Mouse (Mus musculus) testis, postnatal 10 days (tissue): Measurements from ENCODE around the gene Atoh1.

ENCODE experiments used
- DNase-seq: peaks from one replicate; pipeline ENCODE4 v3.0.0; 2021; ENCODE audit warnings: low spot score

The Atoh1 gene

DNA sequence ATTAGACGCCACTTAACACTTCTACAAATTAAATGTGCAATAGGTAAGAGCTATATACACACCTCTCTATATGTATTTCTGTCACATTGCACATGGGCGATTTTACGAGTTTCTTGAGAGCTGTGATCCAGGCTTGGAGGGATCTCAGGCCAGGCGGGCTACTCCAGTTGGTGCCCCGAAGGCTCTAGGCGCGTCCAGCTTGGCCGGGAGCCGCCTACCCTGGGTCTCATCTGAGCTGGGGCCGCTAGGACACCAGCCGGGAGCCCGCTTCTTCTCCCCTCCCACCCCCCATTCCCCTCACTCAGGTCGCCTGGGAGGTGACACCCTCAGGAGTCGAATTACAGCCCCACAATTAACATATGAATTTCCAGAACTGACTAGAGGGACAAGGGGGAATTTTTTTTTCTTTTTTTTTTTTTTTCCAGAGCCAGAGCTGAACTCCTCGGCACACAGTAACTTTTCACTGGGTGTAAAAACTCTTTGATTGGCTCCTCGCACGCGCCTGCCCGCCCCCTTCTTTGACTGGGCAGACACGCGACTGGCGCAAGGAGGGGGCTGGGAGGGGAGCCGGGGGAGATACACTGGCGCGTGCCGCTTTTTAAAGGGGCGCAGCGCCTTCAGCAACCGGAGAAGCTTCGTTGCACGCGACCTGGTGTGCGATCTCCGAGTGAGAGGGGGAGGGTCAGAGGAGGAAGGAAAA is at the start of gene Atoh1:
Gene Atoh1, plus strand, starts transcription at position 627 of the 700 bp plus-strand sequence.
- DNase-seq = peak; percentile 52

DNA sequence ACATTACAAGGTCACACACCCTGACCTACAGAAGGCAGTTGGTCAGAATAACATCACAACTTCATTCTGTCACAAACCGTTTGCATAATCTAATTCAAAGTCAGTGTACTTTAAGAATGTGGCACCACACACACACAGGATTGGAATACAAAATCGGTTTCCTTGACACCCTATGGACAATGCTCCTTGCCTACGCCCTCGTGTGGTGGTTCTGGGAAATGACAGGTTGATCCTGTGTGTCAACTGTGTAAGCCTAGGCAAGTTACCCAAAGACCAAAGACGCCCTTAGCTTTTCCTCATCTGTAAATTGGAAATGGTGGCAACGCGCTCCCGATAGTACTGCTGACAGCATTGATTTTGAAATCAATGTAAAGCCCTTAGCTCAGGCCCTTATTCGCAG is 45.0 kb upstream of the Atoh1 start:
- DNase-seq = peak; percentile 61

DNA sequence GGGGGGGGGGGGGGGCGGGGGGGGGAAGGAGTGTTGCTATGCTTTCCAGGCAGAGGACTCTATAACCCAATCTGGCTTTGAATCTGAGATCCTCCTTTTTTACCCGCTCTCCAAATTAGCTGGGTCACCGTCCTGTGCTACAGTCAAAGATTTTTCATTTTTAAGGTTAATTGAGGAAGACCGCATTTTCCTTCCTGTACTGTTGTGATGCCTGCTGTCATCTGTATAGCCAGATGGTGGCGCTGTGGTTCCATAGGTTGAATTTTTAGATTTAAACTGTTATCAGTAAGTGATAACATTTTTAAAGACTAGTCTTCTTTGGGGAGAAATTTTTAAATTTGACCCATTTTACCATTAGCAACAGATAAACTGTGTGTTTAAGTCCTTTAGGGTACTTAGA is 44.0 kb upstream of the Atoh1 start:
- DNase-seq = peak; percentile 60

DNA sequence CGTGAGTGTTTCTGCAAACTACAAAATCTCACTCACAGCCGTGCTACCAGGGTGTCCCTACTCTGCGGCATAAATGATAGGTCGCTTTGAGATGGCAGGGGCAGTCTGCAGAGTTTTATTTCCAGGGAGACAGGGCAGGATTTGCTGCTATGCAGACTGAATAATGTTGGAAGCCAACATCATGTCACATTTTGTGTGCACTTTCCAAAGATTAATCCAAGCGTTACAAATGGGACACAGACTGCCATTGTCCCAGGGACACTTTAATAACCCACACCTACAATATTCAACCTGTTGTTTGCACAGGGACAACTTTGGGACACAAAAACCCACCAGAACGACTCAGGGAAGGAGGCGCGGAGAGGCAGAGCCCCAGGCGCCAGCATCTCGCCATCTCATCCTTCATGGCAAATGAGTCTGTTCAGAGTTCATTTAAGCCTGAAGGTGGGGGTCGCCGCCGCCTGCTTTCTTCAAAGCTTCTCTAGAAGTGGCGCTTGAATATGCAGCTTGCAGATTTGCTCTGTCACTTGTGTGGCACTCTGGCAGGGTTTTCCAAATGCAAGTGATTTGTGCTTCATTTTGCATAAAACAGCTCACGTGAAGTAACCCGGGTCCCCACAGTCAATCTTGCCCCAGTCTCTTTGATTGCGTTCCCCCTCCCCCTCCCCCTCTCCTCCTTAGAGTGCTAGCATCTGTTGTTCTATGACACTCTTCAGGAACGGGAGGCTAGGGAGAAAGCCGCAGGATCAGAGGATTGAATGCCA is 40.6 kb upstream of the Atoh1 start:
- no peak for DNase-seq

DNA sequence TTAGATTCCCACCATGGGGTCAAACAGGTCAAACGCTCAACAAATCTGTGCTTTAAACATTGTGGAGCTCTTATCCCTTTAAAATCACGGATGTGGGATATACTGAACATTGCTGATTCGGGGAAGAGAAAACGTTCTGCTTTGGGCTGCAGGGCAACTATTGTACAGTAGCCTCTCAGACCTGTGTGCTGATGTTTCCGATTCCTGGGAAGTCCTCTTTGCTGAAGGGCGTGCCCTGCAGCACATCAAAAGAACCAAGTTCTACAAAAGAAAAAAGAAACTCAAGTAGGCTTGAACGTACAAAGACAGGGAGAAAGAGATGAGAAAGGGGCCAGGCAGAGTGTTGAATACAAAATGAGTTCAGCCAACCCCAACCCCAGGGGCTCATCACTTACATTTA is 34.2 kb upstream of the Atoh1 start:
- DNase-seq = no peak

DNA sequence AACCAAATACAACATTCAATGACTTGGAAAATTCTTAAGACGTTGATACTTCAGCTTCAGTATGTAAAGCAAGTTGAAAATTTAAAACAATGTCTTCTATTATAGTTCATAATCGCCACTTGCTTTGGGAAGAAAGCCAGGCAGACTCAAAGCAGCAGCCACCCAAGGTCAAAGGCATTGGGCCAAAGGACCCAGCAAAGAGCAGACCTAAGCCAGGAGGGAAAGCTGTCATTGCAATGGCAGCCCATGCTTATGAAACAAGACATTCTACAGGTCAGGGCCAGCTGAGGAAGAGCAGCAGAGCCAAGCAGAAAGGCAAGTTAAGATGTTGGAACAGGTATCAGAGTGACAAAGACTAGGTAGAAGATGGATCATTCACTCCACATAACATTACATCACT is 25.3 kb upstream of the Atoh1 start:
- DNase-seq = peak; percentile 44

DNA sequence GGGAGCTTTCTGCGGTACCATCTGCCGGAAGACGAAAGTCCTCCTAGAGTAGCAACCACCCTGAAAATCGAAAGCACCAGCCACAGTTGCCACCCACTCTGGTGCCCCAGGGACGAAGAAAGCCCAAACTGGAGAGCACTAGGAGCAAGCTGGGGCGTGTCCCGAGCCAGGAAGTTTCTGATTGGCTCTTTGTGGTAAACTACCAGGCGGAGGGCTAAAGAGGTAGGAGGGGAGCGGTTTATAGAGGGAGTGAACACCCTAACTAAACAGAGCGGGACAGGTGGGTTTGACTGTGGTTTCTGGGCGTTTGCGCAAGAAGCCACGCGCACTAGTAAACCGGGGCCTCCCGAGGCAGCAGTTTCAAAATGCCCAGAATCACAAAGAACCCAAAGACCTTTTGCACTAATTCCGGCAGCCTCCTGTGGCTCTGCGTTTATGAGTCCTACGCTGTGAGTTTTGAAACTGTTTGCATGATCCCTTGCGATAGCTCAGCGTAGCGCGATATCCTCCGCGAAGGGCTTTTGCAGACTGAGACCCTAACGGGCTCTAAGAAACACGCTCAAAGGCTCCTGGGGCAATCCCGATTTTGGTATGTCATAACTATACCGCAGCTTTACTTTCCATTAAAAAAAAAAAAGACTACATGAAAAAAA is 1.0 kb upstream of the Atoh1 start:
- DNase-seq = no peak

DNA sequence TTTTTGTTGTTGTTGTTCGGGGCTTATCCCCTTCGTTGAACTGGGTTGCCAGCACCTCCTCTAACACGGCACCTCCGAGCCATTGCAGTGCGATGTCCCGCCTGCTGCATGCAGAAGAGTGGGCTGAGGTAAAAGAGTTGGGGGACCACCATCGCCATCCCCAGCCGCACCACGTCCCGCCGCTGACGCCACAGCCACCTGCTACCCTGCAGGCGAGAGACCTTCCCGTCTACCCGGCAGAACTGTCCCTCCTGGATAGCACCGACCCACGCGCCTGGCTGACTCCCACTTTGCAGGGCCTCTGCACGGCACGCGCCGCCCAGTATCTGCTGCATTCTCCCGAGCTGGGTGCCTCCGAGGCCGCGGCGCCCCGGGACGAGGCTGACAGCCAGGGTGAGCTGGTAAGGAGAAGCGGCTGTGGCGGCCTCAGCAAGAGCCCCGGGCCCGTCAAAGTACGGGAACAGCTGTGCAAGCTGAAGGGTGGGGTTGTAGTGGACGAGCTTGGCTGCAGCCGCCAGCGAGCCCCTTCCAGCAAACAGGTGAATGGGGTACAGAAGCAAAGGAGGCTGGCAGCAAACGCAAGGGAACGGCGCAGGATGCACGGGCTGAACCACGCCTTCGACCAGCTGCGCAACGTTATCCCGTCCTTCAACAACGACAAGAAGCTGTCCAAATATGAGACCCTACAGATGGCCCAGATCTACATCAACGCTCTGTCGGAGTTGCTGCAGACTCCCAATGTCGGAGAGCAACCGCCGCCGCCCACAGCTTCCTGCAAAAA is 496 bp downstream of the Atoh1 start:
- DNase-seq = peak; percentile 58

DNA sequence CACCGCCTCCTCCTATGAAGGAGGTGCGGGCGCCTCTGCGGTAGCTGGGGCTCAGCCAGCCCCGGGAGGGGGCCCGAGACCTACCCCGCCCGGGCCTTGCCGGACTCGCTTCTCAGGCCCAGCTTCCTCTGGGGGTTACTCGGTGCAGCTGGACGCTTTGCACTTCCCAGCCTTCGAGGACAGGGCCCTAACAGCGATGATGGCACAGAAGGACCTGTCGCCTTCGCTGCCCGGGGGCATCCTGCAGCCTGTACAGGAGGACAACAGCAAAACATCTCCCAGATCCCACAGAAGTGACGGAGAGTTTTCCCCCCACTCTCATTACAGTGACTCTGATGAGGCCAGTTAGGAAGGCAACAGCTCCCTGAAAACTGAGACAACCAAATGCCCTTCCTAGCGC is 1.1 kb downstream of the Atoh1 start:
- DNase-seq = no peak

DNA sequence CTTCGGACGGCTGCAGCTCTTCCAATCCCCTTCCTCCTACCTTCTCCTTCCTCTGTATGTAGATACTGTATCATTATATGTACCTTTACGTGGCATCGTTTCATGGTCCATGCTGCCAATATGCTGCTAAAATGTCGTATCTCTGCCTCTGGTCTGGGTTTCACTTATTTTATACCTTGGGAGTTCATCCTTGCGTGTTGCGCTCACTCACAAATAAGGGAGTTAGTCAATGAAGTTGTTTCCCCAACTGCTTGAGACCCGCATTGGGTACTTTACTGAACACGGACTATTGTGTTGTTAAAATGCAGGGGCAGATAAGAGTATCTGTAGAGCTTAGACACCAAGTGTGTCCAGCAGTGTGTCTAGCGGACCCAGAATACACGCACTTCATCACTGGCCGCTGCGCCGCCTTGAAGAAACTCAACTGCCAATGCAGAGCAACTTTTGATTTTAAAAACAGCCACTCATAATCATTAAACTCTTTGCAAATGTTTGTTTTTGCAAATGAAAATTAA is 1.6 kb downstream of the Atoh1 start:
- DNase-seq = no peak

DNA sequence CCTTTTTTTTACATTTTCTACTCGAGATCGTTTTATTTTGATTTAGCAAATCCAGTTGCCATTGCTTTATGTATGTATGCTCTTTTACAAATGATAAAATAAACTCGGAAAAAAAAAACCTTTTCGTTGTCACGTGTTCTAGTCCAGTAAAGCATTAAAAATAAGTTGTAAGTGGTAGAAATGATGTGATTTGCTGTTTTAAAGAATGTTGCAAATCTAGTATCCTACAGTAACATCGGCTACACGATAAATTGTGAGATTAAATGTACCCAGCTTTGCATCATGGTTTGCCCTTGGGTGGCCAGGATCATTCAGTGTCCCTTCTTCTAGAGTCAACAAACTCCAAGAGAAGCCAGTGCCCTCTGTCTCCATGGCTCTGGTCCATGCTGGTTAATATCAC is 2.2 kb downstream of the Atoh1 start:
- no peak for DNase-seq

DNA sequence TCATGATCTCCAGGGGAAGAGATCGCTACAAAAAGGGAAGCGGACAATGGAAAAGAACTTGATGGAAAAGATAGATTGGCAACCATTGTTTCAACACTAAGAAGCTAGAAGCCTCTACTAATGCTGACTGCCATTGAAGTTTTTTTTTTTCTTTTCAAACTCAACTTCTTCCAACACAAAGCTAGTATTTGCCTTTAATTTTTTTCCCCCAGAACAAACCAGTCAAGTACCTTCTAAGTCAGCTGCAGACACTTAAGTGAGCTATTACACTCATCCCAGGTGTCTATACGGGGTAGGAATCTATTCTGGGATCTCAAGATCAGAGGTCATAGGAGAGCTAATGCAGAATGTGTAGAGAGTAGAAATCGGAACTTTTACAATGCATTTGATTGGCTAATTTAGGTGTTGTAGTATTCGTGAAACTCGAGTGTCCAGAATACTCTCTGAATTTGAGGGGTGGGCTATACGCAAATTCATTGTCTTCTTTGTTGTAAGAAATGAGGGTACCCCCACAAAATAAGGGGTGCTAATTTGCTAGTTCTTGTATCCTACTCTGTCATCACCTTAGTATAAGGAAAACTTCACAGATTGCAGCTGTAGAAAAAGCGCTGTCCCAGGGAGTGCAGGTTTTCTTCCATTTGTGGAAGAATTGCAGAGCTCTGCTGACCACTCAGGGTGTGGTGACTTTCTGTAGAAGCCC is 2.8 kb downstream of the Atoh1 start:
- DNase-seq = no peak

DNA sequence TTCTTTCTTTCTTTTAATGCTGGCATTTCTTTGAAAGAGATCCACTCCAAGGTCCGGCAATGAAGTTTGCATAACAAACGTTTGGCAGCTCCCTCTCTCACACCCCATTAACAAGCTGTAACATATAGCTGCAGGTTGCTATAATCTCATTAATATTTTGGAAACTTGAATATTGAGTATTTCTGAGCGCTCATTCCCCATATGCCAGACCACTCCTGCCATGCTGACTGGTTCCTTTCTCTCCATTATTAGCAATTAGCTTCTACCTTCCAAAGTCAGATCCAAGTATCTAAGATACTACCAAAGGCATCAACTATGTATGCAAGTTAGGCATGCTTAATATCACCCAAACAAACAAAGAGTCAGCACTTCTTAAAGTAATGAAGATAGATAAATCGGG is 4.4 kb downstream of the Atoh1 start:
- no peak for DNase-seq

DNA sequence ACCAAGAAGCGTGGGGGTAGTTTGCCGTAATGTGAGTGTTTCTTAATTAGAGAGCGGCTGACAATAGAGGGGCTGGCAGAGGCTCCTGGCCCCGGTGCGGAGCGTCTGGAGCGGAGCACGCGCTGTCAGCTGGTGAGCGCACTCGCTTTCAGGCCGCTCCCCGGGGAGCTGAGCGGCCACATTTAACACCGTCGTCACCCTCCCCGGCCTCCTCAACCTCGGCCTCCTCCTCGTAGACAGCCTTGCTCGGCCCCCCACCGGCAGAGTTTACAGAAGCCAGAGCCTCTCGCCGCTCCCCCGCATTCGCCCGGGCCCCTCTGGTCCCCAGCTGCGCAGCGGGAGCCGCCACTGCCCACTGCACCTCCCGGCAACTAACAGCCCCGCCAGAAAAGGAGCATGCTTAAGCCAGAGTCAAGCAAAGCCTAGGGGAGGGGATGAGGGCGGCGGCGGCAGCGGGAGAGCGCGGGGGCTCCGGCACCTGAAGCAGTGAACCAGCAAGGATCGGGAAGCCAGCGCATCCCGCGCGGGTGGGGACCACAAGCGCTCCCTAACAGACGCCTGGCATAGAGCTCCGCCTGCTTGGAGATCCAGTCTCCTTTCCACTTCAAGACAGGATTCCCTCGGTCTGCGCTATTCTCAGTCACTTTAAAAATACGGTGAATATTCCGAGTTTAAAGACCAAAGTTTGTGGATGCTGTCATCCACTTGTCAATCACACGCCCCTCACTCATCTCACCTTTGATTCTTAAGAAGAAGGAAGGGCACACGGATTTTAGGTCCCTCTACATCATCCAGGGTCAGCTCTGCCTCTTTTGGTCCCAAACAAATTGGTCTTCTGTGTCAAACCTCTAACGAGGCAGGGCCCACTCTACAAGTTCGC is 5.8 kb downstream of the Atoh1 start:
- peak; percentile 48 for DNase-seq

DNA sequence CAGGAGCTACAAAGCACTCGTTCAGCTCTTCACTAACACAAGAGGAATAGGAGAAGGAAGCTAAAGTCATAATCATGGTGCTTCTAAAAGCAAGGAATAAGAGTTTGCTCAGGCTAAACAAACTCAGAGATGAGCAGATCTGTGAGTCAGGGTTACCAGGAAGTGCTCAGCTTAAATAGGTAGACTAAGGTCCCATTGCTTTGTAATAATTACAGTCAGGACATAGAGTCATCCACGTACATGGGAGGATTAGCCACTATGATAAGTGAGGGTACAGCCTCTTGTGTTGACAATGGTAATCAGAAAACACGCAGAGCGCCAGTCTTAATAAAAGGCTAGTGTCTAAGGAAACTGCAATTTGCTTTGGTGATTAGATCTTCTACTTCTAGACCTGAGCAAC is 7.4 kb downstream of the Atoh1 start:
- DNase-seq = no peak

DNA sequence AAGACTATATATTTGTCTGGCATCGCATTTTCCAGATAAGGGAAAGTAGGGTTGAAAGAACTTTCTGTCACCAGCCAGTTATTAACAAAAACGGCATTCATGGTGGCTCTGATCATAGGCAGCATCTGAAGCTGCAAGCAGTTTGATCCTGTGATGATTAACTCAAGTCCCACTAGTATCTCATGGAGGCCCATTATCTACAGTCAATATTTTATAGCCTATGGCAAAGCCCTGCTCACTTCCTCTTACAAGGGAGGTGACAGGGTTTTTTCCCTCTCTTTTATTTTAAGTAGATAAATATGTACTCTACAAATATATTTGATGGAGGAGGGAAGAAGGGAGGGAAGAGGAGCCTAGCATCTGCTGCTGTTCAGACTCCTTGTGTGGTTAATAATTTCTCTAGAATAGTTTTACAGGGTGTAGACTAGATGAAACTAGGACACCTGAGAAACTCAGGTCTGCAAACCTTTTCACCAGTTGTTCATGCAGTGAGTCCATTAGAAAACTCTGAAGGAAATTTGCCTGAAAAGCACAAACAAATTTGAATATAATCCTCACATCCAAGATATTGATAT is 14.1 kb downstream of the Atoh1 start:
- no peak for DNase-seq

DNA sequence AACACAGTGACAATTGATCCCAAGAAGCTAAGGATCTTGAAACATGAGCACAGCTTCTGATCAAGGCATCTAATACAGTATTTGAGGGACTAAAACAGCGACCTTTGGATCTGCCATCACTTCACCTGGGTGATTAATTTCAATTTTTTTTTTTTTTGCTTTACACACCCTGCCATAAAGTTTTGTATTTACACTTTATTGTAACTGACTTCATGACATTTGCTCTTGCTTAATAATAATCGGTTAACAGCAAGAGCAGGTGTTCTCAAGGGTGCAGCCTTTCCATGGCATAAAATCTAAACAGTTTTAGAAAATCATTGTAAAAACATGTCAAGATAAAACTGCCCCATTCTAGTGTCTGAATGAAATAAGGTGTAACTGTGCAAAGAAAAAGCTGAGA is 25.6 kb downstream of the Atoh1 start:
- no peak for DNase-seq

DNA sequence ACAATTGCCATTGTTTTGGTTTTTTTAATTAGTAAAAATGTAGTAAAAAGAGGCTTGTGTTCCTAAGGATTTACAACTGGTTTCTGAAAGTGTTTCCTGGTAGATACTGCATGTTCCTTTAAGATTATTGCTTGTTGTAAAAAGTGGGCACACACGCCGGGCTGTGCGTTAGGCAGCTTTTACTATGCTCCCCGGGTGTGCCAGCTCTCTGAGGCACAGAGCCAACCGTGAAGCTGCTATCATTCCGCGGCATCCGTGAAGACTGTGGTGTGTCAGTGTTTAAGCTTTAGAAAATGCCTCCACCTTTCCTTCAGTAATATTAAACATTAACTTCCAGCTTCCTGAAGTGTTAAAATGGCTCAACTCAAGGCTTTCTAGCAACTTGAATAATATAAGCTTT is 35.0 kb downstream of the Atoh1 start:
- no peak for DNase-seq

DNA sequence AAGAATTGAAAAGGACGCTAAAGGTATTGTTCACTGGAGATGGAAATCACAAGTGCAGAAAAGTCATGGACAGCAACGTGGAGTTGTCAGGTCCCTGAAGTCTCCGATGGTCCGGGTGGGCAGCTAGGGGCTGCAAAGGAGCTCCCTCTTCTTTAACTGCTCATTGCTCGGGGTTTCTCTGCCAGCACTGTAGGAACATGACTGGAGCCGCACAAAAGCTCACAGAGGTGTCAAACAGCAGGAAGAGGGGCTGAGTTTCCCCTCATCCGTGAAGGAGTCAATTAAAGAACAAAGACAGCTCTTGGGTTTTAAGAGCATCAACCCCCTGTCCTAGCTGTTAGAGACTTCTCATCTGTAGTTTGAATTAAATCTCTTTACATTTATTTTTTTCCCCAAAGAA is 44.5 kb downstream of the Atoh1 start:
- DNase-seq = no peak
